ENCODE assay signal across 14 mouse cellular contexts in the genomic region with DNA sequence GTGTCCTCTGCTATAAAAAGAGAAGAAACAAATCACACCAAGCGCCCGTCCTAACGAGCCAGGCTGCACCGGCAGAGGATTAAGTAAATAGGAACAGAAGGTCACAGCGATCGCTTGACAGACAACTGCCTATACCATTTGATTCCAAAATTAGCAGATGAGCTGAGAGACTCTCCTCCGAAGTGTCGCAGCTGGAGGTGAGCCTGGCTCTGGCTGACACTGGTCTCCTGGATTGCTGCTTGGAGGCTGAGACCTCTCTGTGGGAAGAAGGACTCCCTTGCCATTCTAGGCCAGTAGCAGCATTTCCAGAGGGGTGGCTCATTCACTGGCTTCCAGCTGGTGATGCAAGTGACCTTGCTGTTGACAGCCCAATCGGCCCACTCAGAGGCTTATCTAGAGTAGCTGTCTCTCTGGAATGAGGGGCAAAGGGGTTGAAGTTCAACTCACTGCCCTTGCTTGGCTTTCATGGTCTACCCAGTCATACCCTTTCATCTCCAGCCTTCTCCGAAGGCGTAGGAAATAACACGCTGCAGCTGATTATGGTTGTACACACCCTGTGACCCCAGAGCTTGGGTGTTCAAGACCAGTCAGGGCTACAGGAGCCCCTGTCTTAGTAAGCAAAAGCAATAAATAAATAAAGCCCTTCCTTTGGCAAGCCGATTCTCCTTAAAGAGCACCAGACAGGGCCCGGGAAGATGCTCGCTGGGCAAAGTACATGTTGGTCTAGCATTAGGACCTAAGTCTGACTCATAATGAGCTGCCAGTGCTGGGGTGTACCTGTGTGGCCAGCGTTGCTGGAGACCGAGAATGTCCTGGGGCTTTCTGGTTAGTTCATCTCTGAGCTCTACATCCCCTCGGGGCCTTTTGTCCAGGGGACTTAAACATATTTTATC.
DNase-seq lines count a peak whose midpoint lies in the region; ATAC-seq and TF ChIP-seq lines count a peak whose summit lies in the region.
"Had no signal": no experiment of that assay in that cellular context is flagged by ENCODE, and none has a peak within 500 bp of the region (broad histone marks: within the 10 kb centered on the region; RNA-seq: fewer than 3 reads in every experiment).

No protein-coding gene starts in this region.

- no peak overlapping the region for H3K4me2 ChIP-seq in liver, embryonic 12.5 days
- no peak overlapping the region for H3K4me2 ChIP-seq in midbrain, postnatal 0 days (ENCODE audit: low read depth, low read length, poor library complexity, severe bottlenecking)
- H3K4me2 ChIP-seq: midbrain, embryonic 11.5 days had no signal

- intact Hi-C loops in gastrocnemius, adult 2 months (cut with DNase I), result no loop called here

- no peak for TF ChIP-seq POLR2A in kidney, adult 2 months (IDR thresholded peaks at IDR 0.05; ENCODE audit: low read depth, low read length)

- WGBS in kidney, adult 2 months, result 74% methylated on average over 18 of the region's 18 CpGs
- 59% methylated on average over 18 of the region's 18 CpGs for WGBS in liver, embryonic 12.5 days (ENCODE audit: insufficient replicate concordance)
- 74% methylated on average over 18 of the region's 18 CpGs for WGBS in midbrain, postnatal 0 days

- peak; percentile 81 for DNase-seq in gastrocnemius, adult 2 months
- no peak for DNase-seq in gastrocnemius, postnatal 10 days
- peak; percentile 33 for DNase-seq in kidney, adult 2 months
- no peak for DNase-seq in kidney, adult 8-10 months
- no peak for DNase-seq in urinary bladder, postnatal 10 days (ENCODE audit: low spot score)
- DNase-seq in frontal cortex, postnatal 10 days (ENCODE audit: low spot score in 2 of 2), result no peak
- DNase-seq in midbrain, postnatal 0 days (ENCODE audit: low spot score), result no peak
- DNase-seq: cerebellum, adult 11 months had no signal

- peak overlapping the region; percentile 85 for H3K27ac ChIP-seq in gastrocnemius, adult 2 months
- H3K27ac ChIP-seq in kidney, adult 2 months (ENCODE audit: insufficient read depth, low read depth, low read length), result no peak overlapping the region
- peak overlapping the region; percentile 67 for H3K27ac ChIP-seq in liver, embryonic 12.5 days
- no peak overlapping the region for H3K27ac ChIP-seq in midbrain, postnatal 0 days (ENCODE audit: low read depth, low read length)
- H3K27ac ChIP-seq: hindbrain, embryonic 10.5 days; limb, embryonic 10.5 days had no signal

- H3K27me3 ChIP-seq in kidney, adult 2 months (replicated peaks; ENCODE audit: control insufficient read depth, insufficient read depth, low read length), result no peaks in the 10 kb centered on the region
- H3K27me3 ChIP-seq in liver, embryonic 12.5 days (replicated peaks), result peaks cover 25% of the 10 kb centered on the region
- H3K27me3 ChIP-seq in midbrain, postnatal 0 days (ENCODE audit: insufficient read depth, low read length), result no peaks in the 10 kb centered on the region

- peaks cover 14% of the 10 kb centered on the region; the same call in 1 of the 2 replicates for H3K4me1 ChIP-seq in kidney, adult 2 months (ENCODE audit: control insufficient read depth, insufficient read depth, low read length)
- H3K4me1 ChIP-seq in liver, embryonic 12.5 days, result peaks cover 24% of the 10 kb centered on the region
- H3K4me1 ChIP-seq in midbrain, postnatal 0 days (ENCODE audit: insufficient read depth, low read length), result no peaks in the 10 kb centered on the region

- no peak for ATAC-seq in liver, embryonic 12.5 days
- no peak for ATAC-seq in midbrain, postnatal 0 days (ENCODE audit: low FRiP score)
- ATAC-seq: forebrain, embryonic 16.5 days; lung, postnatal 0 days had no signal

- no peak for TF ChIP-seq CTCF in gastrocnemius, adult 2 months (IDR thresholded peaks at IDR 0.05)
- TF ChIP-seq CTCF in kidney, adult 2 months (conservative IDR thresholded peaks at IDR 0.05; ENCODE audit: insufficient read depth, insufficient read length, low read depth, low read length), result no peak
- TF ChIP-seq CTCF in midbrain, postnatal 0 days (IDR thresholded peaks at IDR 0.05), result no peak

- H3K36me3 ChIP-seq in kidney, adult 2 months (ENCODE audit: control insufficient read depth, insufficient read depth, low read length), result no peaks in the 10 kb centered on the region
- H3K36me3 ChIP-seq in liver, embryonic 12.5 days, result no peaks in the 10 kb centered on the region
- no peaks in the 10 kb centered on the region for H3K36me3 ChIP-seq in midbrain, postnatal 0 days (ENCODE audit: insufficient read depth, low read length)
- H3K36me3 ChIP-seq: hindbrain, embryonic 10.5 days; limb, embryonic 10.5 days had no signal

- no peak overlapping the region for H3K9ac ChIP-seq in liver, embryonic 12.5 days
- H3K9ac ChIP-seq in midbrain, postnatal 0 days (replicated peaks; ENCODE audit: low read length, poor library complexity, severe bottlenecking), result no peak overlapping the region

- no peaks in the 10 kb centered on the region for H3K9me3 ChIP-seq in liver, embryonic 12.5 days (replicated peaks)
- H3K9me3 ChIP-seq in midbrain, postnatal 0 days (ENCODE audit: low read length), result no peaks in the 10 kb centered on the region
- H3K9me3 ChIP-seq: hindbrain, embryonic 10.5 days; limb, embryonic 10.5 days had no signal

- peak overlapping the region; percentile 38 for H3K4me3 ChIP-seq in gastrocnemius, adult 2 months
- no peak overlapping the region for H3K4me3 ChIP-seq in kidney, adult 2 months (ENCODE audit: insufficient read depth, low read depth, low read length)
- H3K4me3 ChIP-seq in liver, embryonic 12.5 days, result no peak overlapping the region
- no peak overlapping the region for H3K4me3 ChIP-seq in midbrain, postnatal 0 days (ENCODE audit: low read depth, low read length)
- H3K4me3 ChIP-seq: hindbrain, embryonic 10.5 days; limb, embryonic 10.5 days had no signal

Comparison
In these comparisons a context has a peak if more than half of its experiments do, and no peak if none do; other contexts are left out.
1. DNase-seq: peak in gastrocnemius, adult 2 months (single experiment) and kidney, adult 2 months (single experiment); none in gastrocnemius, postnatal 10 days (single experiment), kidney, adult 8-10 months (0 of 2), urinary bladder, postnatal 10 days (single experiment), frontal cortex, postnatal 10 days (0 of 2) and midbrain, postnatal 0 days (single experiment).
2. H3K27ac ChIP-seq: peak in gastrocnemius, adult 2 months (single experiment) and liver, embryonic 12.5 days (single experiment); none in kidney, adult 2 months (single experiment) and midbrain, postnatal 0 days (single experiment).